Mouse (Mus musculus) retina, embryonic 14.5 days (tissue): Measurements from ENCODE around the gene Gas2l3.

Experiments used
- DNase-seq: peaks from one replicate; pipeline ENCODE4 v3.0.0-alpha.2; 2015; ENCODE audit warnings: low spot score

Gene Gas2l3

GRCm38 (mm10) chr10:89443623-89444151 lies at the start of gene Gas2l3:
Gas2l3 (minus strand) TSS chr10:89443967.
- DNase-seq, result peak; percentile 89

GRCm38 (mm10) chr10:89491321-89491720 lies 47.6 kb upstream of the Gas2l3 start:
- DNase-seq, result peak; percentile 70

GRCm38 (mm10) chr10:89490250-89490649 lies 46.5 kb upstream of the Gas2l3 start:
- DNase-seq, result no peak

GRCm38 (mm10) chr10:89489459-89489858 lies 45.7 kb upstream of the Gas2l3 start:
- DNase-seq, result no peak

- no peak for DNase-seq
These were observed 43.4 kb upstream of the Gas2l3 start for GRCm38 (mm10) chr10:89486995-89487742.

GRCm38 (mm10) chr10:89484907-89485306 lies 41.1 kb upstream of the Gas2l3 start:
- no peak for DNase-seq

- DNase-seq, result no peak
These were observed 40.2 kb upstream of the Gas2l3 start for GRCm38 (mm10) chr10:89483812-89484602.

- no peak for DNase-seq
These were observed 39.3 kb upstream of the Gas2l3 start for GRCm38 (mm10) chr10:89483113-89483512.

GRCm38 (mm10) chr10:89482142-89482681 lies 38.4 kb upstream of the Gas2l3 start:
- peak; percentile 47 for DNase-seq

GRCm38 (mm10) chr10:89481638-89482037 lies 37.9 kb upstream of the Gas2l3 start:
- peak; percentile 57 for DNase-seq

GRCm38 (mm10) chr10:89478766-89479165 lies 35.0 kb upstream of the Gas2l3 start:
- DNase-seq, result no peak

- DNase-seq, result no peak
These were observed 27.0 kb upstream of the Gas2l3 start for GRCm38 (mm10) chr10:89470596-89471353.

GRCm38 (mm10) chr10:89464760-89465405 lies 21.1 kb upstream of the Gas2l3 start:
- DNase-seq, result no peak

- DNase-seq, result no peak
These were observed 19.1 kb upstream of the Gas2l3 start for GRCm38 (mm10) chr10:89462890-89463289.

GRCm38 (mm10) chr10:89461856-89462507 lies 18.2 kb upstream of the Gas2l3 start:
- DNase-seq, result peak; percentile 97

- peak; percentile 25 for DNase-seq
These were observed 17.2 kb upstream of the Gas2l3 start for GRCm38 (mm10) chr10:89460972-89461371.

GRCm38 (mm10) chr10:89458770-89459169 lies 15.0 kb upstream of the Gas2l3 start:
- DNase-seq, result no peak

GRCm38 (mm10) chr10:89453794-89454193 lies 10.0 kb upstream of the Gas2l3 start:
- no peak for DNase-seq

- no peak for DNase-seq
These were observed 9.4 kb upstream of the Gas2l3 start for GRCm38 (mm10) chr10:89453068-89453641.

GRCm38 (mm10) chr10:89450411-89450810 lies 6.6 kb upstream of the Gas2l3 start:
- no peak for DNase-seq

- DNase-seq, result no peak
These were observed 614 bp upstream of the Gas2l3 start for GRCm38 (mm10) chr10:89444381-89444780.
